Mouse (Mus musculus) brown adipose tissue, adult 24 weeks (tissue): ENCODE measurements around the gene Rpa1. TPM values are rescaled to one million over a fixed set of nuclear protein-coding genes. Genes with fewer than 3 reads are reported as not detected.

ENCODE experiments used
- H3K27ac ChIP-seq: fragments of 200-500 bp; replicated peaks from 2 replicates; pipeline ENCODE4 v1.5.1; 2012; ENCODE audit warnings: low read depth, mild to moderate bottlenecking, low read length
- H3K4me1 ChIP-seq: fragments of 200-500 bp; 2 replicates; pipeline ENCODE4 v1.6.1; 2012; ENCODE audit warnings: low read length, mixed read lengths; ENCODE audit not compliant: control insufficient read depth, insufficient read depth, insufficient read length
- H3K4me3 ChIP-seq: fragments of 200-500 bp; 2 replicates; pipeline ENCODE4 v1.5.1; 2012; ENCODE audit warnings: low read depth, mild to moderate bottlenecking, low read length, moderate library complexity; ENCODE audit not compliant: insufficient read depth
- polyA plus RNA-seq: library from polyadenylated mRNA; stranded (reverse); fragments of >200 nt; gene quantifications from 2 replicates; pipeline ENCODE4 v1.2.4, GENCODE M21; 2012; ENCODE audit not compliant: missing spikeins, insufficient read depth, insufficient read length

Rpa1 gene
- polyA plus RNA-seq, 1 experiment: 24.7 TPM

DNA sequence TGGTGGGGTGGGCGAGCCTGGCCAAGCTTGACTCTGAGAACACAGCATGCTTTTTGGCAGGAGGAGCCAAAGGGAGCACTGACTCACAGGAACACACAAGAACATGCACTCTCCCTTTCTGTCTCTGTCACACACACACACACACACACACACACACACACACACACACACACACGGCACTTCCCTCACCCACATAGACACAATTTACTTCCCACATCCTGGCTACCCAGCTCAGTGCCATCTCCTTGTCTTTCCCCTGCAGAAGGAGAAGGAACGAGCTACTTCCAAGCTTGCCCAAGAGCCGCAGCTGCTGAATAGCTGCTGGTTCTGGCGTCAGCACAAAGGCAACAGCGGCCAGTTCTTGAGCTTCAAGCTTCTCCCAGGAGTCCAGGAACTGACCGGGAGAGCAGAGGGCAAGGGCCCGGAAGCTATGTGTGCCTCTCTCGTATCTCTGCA is 80.3 kb downstream of the Rpa1 start:
- peaks cover 15% of the 10 kb centered on the region for H3K4me1 ChIP-seq
- peak overlapping the region; percentile 63 for H3K27ac ChIP-seq
- no peak overlapping the region for H3K4me3 ChIP-seq

DNA sequence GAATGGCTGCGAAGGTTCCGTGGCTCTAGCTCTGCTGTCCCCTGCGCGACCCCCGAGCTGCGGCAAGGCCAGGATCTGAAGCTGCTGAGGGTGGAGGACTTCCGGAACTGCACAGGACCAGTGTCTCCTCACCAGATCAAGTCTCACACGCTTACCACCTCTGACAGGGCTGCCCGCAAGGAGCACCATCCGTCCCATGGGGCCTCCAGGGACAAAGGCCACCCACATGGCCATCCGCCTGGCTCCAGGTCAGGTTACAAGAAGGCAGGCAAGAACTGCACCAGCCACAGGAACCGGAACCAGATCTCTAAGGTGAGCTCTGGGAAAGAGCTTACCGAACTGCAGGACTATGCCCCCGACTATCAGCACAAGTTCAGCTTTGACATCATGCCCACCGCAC is 82.6 kb downstream of the Rpa1 start:
- Histone ChIP-seq H3K4me3 (no peak overlapping the region), H3K4me1 (peaks cover 26% of the 10 kb centered on the region), H3K27ac (no peak overlapping the region)

DNA sequence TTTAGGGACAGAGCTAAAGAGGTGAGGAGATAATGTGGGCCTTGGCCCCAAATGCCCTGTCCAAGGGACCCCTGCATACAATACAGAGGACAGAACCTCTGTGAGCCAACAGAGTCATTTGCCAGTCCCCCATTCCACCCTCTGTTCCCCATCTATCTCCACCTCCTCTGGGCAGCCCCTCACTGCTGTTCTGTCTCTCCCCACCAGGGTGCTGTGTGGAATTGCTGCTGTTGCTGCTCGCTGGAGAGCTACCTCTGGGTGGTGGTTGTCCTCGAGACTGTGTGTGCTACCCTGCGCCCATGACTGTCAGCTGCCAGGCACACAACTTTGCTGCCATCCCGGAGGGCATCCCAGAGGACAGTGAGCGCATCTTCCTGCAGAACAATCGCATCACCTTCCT is 83.6 kb downstream of the Rpa1 start:
- peaks cover 26% of the 10 kb centered on the region for H3K4me1 ChIP-seq
- peak overlapping the region; percentile 7; the same call in 1 of the 2 replicates for H3K27ac ChIP-seq

DNA sequence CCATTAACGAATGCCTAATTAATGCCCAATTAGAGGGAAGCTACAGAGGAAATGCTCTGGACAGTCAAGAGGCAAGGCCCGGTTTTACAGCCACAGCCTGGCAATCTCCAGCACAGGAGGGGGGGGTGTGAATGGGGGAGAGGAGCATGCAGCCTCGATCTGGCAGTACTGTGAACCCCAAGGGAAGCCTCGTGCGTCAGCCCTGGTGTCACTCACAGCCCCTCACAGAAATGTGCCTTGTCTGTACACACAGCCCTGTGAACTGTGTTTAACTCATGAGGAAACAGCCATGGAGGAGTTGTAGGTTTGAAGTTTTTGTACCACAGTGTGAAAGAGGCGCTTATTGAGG is 84.2 kb downstream of the Rpa1 start:
- H3K4me3 ChIP-seq: no peak overlapping the region
- peak overlapping the region; percentile 38 for H3K27ac ChIP-seq
- H3K4me1 ChIP-seq: peaks cover 23% of the 10 kb centered on the region

More for the DNA sequence above, 83.6 kb downstream of the Rpa1 start:
- no peak overlapping the region for H3K4me3 ChIP-seq

DNA sequence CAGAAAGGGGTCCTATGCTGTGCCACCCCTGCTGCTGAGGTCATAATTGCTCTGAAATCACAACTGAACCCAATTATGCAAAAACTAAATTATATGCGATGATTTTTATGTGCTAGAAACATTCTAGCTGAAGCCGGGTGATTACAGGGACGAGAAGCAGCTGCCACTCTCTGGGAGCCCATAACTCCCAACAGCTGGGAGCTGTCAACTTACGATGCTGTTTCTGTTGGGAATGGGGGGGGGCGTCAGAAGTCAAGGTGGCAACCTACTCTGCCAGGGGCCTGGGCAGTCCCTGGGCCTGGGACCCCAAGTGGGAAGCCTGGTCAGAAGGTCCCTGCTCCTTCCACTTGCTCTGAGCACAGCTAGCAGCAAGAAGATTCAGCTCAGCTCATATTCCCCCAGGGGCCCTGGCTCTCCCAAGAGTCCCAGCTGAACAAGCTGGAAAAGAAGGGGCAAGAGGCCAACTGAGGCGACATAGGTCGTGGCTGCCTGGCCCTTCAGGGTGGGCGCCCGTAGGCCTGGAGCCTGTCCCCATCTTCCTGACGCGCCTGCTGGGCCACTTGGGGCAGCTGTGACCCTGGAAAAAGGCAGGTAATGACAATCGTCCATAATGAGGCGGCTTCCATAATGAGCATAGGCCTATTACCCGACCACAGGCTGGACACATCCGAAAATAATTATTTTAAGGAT is 84.7 kb downstream of the Rpa1 start:
- peaks cover 19% of the 10 kb centered on the region for H3K4me1 ChIP-seq
- peak overlapping the region; percentile 38 for H3K27ac ChIP-seq
- H3K4me3 ChIP-seq: no peak overlapping the region

DNA sequence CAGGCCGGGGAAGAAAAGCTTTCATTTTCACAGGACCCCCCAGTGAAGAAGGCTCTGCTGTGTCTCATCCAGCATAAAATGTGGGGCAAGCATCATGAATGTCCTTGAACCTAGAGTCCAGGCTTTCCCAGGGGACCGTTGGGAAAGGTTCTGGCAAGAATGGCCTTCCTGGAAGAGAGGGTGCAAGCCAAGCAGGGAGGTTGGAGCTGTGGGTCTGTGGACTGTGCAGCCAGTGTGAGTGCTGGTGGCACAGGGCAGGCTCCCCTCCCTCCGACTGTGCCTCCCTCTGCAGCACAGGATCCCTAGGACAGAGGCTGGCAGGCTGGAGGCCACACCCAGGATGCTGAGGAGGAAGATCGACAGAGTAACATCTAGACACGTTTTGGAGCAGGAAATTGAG is 85.3 kb downstream of the Rpa1 start:
- Histone ChIP-seq H3K4me3 (no peak overlapping the region), H3K4me1 (peaks cover 17% of the 10 kb centered on the region), H3K27ac (no peak overlapping the region)

DNA sequence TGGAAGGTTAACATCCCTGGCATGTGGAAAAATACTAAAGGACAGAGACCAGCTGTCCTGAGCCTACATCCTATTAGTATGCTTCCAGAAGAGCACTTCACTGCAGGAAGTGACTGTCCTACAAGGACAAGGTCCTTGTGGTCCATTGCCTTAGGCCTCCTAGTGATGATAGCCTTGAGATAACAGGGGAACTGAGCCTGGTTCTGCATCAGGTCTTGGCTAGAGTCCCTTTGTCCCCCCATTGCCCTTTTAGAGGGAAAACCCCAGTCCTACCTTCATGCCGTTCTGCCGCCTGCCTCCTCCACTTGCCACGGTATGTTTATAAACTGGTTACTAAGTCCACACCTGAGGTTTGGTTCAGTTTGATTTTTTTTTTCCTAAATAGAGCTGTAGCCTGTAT is 85.9 kb downstream of the Rpa1 start:
- H3K4me1 ChIP-seq: peaks cover 15% of the 10 kb centered on the region

DNA sequence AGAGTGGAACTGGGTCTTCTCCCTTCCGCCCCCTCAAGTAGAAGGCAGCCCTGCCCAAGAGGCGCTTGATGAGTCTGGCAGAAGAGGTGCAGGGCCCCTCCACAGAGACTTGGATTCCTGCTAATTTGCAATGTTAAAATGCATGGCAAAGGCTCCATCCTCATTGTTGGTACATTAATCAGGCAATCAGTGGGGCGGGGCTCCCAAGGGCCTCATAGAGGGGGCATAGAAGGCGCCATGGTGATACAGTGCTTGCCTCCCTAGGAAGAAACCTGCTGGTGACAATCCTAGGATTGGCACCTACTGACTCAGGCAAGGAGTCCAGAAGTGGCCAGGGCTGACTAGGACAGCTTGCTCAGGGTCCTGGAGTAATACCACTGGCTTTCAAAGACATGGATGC is 86.4 kb downstream of the Rpa1 start:
- H3K27ac ChIP-seq: no peak overlapping the region
- H3K4me3 ChIP-seq: no peak overlapping the region
- H3K4me1 ChIP-seq: peaks cover 15% of the 10 kb centered on the region

More for the DNA sequence above, 85.9 kb downstream of the Rpa1 start:
- Histone ChIP-seq H3K27ac (no peak overlapping the region), H3K4me3 (no peak overlapping the region)

DNA sequence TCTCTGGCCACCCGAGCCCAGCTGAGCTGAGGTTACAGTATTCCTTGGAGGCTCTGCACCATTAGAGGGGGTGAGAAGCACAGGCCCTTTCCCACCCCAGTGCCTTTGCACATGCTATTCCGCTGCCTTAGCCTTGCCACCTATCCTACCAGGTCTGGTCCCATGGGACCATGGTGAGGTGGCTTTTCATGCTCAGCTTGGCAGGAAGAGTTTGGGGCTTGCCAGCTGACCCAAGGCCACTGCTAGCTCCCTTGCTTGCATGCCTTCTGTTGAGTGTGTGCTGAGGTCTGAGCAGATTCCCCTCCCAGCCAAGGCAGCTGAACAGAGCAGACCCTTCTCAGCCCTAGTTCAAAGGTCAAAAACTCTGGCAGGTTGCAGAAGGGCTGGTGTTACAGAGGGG is 87.1 kb downstream of the Rpa1 start:
- Histone ChIP-seq H3K4me3 (no peak overlapping the region), H3K27ac (no peak overlapping the region), H3K4me1 (peaks cover 15% of the 10 kb centered on the region)

DNA sequence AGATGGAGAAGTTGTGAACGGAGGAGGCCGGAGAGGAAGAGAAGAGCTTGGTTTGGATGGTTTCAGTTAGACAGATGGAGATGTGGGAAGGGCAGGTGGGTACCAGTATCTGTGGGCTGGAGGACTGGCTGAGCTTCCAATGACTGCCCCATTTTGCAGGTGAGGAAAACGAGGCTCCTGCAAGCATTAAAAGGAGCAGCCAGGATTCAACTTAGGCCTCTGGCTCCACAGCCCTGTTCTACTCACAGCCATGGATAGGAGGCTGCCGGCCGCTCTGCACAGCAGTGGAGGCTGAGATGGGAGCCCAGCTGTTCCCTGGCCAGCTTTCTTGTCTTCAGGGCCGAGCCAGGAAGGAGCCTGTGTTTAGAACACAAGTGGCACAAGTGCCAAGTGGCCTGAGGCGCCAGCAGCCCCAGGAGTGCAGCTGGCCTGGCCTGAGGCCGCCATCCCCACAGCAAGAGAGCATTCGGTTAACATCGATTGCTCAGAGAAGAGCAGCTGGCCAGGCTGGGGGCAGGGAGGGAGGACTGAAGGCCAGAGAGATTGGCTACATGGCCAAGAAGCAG is 88.0 kb downstream of the Rpa1 start:
- Histone ChIP-seq H3K4me1 (peaks cover 15% of the 10 kb centered on the region), H3K27ac (no peak overlapping the region), H3K4me3 (no peak overlapping the region)

DNA sequence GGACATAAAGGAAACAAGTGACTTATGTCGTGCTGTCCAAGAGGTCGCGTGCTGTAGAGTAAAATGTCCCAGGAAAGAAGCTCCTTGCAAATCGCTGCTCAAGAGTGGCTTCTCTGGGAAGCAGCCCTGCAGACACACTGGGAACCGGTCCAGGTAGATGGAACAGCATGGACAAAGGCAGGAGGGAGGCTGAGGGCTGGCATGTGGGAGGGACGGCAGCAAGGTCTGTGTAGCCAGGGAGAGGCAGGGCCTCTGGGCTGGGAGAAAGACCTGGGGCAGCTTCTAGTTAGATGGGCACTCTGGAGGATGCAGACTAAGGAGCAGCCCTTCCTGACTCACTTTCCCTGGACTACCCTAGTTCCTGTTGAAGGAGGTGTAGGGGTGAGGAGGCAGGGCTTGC is 88.7 kb downstream of the Rpa1 start:
- H3K27ac ChIP-seq: no peak overlapping the region
- no peak overlapping the region for H3K4me3 ChIP-seq
- H3K4me1 ChIP-seq: peaks cover 15% of the 10 kb centered on the region

DNA sequence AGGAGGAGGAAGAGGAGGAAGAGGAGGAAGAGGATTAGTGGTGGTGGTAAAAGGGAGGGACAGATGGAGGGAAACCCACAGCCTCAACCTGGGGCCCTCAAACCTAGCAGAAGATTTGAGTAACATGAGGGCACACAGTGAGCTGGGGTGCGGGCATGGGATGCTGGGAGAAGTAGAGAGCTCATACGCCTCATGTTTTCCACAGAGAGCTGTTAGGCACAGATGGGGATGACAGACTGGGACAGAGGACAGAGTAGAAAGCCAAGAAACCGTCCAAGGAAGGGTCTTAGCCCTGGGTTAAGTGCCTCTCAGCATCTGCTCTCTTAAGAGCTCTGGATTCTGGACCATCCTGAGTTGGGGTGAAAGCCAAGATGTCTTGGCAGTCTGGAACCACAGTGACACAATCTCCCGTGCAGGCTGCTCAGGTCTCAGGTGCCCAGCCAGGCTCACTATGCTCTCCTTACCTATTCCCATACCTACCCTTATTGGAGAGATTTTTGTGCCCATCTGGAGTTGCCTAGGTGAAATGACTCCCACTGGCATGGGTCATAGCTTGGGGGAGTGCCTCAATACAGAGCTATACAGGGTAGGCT is 91.0 kb downstream of the Rpa1 start:
- Histone ChIP-seq H3K4me3 (no peak overlapping the region), H3K4me1 (peaks cover 8% of the 10 kb centered on the region), H3K27ac (no peak overlapping the region)

DNA sequence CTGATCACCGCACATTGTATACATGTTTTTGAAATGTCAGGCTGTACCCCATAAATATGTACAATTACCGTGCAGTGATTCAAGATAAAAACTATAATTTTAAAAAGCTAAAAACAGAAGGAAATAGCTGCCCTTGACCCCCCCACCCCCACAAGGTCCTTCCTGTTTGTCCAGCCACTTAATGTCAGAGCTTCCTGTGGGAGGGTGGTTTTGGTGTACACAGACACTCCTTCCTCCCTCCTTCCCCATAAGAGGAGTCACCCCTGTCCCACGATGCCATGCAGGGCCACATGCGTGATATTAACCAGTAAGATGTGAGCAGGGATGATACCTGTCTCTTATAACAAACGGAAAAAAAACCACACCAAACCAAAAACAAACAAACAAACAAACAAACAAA is 92.8 kb downstream of the Rpa1 start:
- no peak overlapping the region for H3K27ac ChIP-seq
- no peak overlapping the region for H3K4me3 ChIP-seq
- H3K4me1 ChIP-seq: no peaks in the 10 kb centered on the region; the same call in 1 of the 2 replicates

DNA sequence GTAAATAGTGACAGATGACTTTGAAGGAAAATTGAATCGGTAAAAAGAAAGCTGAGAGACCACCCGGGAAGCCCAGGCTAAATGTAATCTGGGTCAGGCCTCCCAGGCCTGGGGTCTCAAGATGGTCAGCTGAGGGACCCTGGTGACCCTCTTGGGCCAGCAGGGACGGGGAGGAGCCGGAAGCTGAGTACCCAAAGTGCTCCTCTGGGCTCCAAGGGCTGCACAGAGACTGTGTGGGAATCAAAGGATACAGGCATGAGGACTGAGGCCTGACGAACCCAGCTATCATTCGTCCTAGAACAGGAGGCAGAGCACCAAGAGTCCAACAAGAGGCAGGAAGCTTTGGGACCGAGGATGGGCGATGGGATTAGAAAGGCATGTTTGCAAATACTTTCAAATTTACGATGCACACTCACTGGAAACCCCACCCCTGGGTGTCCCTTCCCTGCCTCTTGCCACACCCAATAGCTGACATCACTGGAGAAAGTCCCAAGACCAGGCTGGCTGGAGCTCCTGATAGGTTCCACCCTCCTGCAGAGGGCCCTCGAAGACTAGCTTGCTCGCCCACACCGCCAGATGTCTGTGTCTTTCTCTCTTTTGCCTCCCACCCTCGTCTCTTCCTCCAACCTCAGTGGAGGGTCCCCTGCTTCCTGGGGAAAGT is 93.7 kb downstream of the Rpa1 start:
- Histone ChIP-seq H3K4me1 (no peaks in the 10 kb centered on the region), H3K27ac (peak overlapping the region; percentile 44; the same call in 1 of the 2 replicates), H3K4me3 (no peak overlapping the region)

DNA sequence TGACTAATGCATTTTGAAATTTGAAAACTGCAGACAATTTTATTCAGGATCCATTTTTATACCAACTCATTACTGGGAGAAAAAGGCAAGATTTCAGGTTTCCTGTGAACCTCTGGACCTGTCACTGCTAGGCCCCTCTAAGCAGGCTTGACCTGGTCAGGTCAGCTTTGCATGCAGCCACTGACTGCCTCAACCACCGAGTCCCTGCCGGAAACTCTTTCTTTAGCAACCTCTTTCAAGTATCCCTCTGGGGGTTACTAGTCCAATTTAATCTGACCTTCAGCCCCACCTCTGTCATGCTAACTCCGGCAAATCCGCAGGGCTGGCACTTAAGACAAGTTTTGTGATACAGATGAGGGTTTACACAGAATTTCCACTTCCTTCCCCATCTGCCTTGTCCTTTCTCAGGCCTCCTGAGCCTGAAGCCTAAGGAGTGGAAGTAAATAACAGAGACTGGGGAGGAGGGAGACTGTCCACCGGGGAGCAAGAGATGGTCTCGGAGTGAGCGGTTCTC is 96.5 kb downstream of the Rpa1 start:
- no peaks in the 10 kb centered on the region; the same call in 1 of the 2 replicates for H3K4me1 ChIP-seq
- H3K4me3 ChIP-seq: no peak overlapping the region
- no peak overlapping the region for H3K27ac ChIP-seq
